Mouse (Mus musculus): ENCODE measurements at regions not wholly inside any gene's neighbourhood (a gene's known extent, or its start where the extent isn't known, plus 50 kb on each side); places are given as distances from the start of the nearest gene placed in this dataset.
A peak's percentile ranks its signal among the peaks of the same experiment; 100 is the strongest.

DNA sequence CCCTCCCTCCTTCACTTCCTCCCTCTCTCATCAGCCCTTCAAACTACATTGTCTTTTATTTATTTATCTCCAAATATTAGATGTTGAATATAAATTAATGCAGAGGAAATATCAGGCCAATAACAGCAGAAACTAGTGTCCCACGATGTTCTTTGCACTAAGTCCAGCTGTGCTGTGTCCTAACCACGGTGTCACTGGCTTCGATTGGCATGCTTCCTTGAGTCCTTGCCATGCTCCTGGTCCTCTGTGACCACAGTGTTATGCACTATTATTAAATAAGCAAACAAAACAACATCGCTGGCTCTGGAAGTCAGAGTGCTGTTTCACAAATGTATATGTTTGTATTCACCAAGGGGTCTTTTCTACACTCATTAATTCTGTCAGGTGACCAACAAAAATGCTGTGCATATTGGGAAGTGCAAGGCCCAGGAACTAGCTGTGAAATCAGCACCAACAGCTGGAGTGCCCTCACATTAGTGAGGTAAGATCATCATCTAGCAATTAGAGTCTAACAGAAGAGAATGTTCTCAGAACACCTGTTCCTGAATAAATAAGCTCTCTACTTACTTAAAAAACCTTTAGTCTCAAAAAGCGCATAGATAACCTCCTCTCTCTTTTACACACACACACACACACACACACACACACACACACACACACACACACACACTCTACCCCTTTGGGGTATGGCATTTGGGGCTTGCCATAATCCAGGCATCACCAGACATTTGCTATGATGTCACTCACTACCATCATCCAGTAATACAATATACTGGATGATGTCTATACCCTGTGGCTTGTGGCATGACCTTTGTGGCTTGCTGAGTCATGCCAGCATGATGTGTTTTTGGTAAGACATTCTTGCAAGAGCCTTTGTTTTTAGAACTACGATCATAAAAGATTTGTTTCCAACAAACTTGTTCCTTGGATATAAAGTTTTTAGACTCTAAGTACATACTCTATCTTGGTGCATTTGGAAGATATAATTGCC lies 81.9 kb upstream of the Rgs2 start:
- H3K4me2 ChIP-seq (replicated peaks): no peak overlapping the region
- H3K27me3 ChIP-seq: no peaks in the 10 kb centered on the region
- no peak overlapping the region for H3K4me3 ChIP-seq
- H3K9ac ChIP-seq (replicated peaks): no peak overlapping the region
- ATAC-seq (ENCODE audit: low FRiP score, low read depth): no peak
- no peaks in the 10 kb centered on the region for H3K9me3 ChIP-seq
- no peaks in the 10 kb centered on the region for H3K4me1 ChIP-seq
- no peak overlapping the region for H3K27ac ChIP-seq (replicated peaks)
- 90% methylated on average over 6 of the region's 6 CpGs for WGBS
- H3K36me3 ChIP-seq: no peaks in the 10 kb centered on the region

DNA sequence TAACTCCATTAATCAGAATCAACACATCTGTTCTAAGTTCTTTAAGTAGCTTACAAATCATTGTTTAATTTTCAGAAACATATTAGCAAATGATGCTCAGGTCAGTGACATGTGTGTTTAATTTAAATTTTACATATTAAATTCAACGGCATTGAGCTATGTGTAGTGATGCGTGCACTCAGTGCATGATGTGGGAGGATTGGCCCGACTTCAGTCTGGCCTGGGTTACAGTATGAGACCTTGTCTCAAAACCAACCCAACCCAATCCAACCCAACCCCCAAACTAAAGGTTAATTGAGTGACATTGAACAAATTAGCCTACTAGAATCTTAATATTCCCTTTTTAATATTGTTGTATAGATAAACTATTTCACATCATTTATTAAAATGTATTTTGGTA lies 75.0 kb upstream of the Rgs2 start:
- Histone ChIP-seq H3K27me3 (no peaks in the 10 kb centered on the region), H3K4me3 (no peak overlapping the region), H3K9ac (replicated peaks) (no peak overlapping the region), H3K4me2 (replicated peaks) (no peak overlapping the region), H3K9me3 (no peaks in the 10 kb centered on the region), H3K36me3 (no peaks in the 10 kb centered on the region), H3K27ac (replicated peaks) (no peak overlapping the region), H3K4me1 (no peaks in the 10 kb centered on the region)
- WGBS: 90% methylated on average over 3 of the region's 3 CpGs
- no peak for ATAC-seq (ENCODE audit: low FRiP score, low read depth)

GRCm38 (mm10) chr1:144078446-144078845 lies 74.5 kb upstream of the Rgs2 start:
- Histone ChIP-seq H3K36me3 (no peaks in the 10 kb centered on the region), H3K27ac (replicated peaks) (no peak overlapping the region), H3K27me3 (no peaks in the 10 kb centered on the region), H3K4me2 (replicated peaks) (no peak overlapping the region), H3K9ac (replicated peaks) (no peak overlapping the region), H3K9me3 (no peaks in the 10 kb centered on the region), H3K4me3 (no peak overlapping the region), H3K4me1 (no peaks in the 10 kb centered on the region)
- 88% methylated on average over 1 of the region's 1 CpGs for WGBS
- no peak for ATAC-seq (ENCODE audit: low FRiP score, low read depth)

- Histone ChIP-seq H3K27me3 (no peaks in the 10 kb centered on the region), H3K36me3 (no peaks in the 10 kb centered on the region), H3K4me1 (no peaks in the 10 kb centered on the region), H3K9ac (replicated peaks) (no peak overlapping the region), H3K4me2 (replicated peaks) (no peak overlapping the region), H3K9me3 (no peaks in the 10 kb centered on the region), H3K27ac (replicated peaks) (no peak overlapping the region), H3K4me3 (no peak overlapping the region)
- 85% methylated on average over 4 of the region's 4 CpGs for WGBS
- ATAC-seq (ENCODE audit: low FRiP score, low read depth): no peak
Measured at GRCm38 (mm10) chr1:144075991-144076390, 72.0 kb upstream of the Rgs2 start.

DNA sequence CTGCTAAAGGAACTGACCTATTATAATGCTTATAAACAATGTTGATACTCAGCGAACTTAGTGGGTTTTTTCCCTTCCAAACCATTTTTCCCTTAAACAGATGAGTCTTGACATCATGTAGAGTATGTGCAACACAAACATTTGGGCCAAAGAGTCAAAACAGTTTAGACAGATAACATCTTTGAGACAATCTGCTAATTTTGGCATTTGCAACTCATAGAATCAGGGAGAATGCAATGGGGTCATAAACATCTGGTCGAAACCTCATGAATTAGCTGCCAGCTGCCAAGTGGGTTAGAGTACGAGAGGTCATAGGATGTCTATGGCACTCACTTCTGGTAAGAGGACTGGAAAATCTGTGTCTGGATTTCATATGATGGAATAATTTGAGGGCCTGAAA lies 57.3 kb upstream of the Rgs2 start:
- H3K27me3 ChIP-seq: no peaks in the 10 kb centered on the region
- 87% methylated on average over 3 of the region's 3 CpGs for WGBS

GRCm38 (mm10) chr1:144055476-144056213 lies 51.7 kb upstream of the Rgs2 start:
- H3K4me2 ChIP-seq (replicated peaks): no peak overlapping the region
- no peak overlapping the region for H3K4me3 ChIP-seq
- no peak overlapping the region for H3K9ac ChIP-seq (replicated peaks)
- H3K27ac ChIP-seq (replicated peaks): no peak overlapping the region
- 75% methylated on average over 13 of the region's 13 CpGs for WGBS
- no peaks in the 10 kb centered on the region for H3K27me3 ChIP-seq
- no peaks in the 10 kb centered on the region for H3K36me3 ChIP-seq
- ATAC-seq (ENCODE audit: low FRiP score, low read depth): peak; percentile 38; the same call in 1 of the 2 replicates
- no peaks in the 10 kb centered on the region for H3K9me3 ChIP-seq
- H3K4me1 ChIP-seq: no peaks in the 10 kb centered on the region

More for the DNA sequence above, 57.3 kb upstream of the Rgs2 start:
- Histone ChIP-seq H3K9me3 (no peaks in the 10 kb centered on the region), H3K36me3 (no peaks in the 10 kb centered on the region), H3K9ac (replicated peaks) (no peak overlapping the region), H3K4me3 (no peak overlapping the region), H3K27ac (replicated peaks) (no peak overlapping the region), H3K4me1 (no peaks in the 10 kb centered on the region), H3K4me2 (replicated peaks) (no peak overlapping the region)
- no peak for ATAC-seq (ENCODE audit: low FRiP score, low read depth)

Data from midbrain, embryonic 12.5 days (tissue).